In the genomic region with DNA sequence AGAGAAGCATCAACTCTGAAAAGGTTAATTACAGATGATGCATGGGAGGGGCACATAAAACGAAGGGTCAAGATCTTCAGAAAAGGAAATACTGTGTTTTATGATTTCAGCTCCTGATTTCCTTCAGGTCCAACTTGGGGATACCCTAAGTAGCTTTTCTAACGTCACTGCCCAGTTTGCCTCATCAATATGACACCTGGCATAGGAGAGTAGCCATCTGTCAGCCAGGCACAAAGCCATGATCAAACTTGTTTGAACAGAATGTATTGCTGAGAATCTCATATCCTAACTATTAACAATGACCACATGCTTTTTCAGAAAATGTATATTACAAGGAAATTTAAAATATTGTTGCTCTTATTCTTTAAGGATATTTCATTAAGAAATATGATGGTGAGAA, we compare ENCODE assay signal across 29 mouse cellular contexts.
A peak's percentile ranks its signal among the peaks of the same experiment; 100 is the strongest.
DNase-seq lines count a peak whose midpoint lies in the region; ATAC-seq and TF ChIP-seq lines count a peak whose summit lies in the region.
"Had no signal": no experiment of that assay in that cellular context is flagged by ENCODE, and none has a peak within 500 bp of the region (broad histone marks: within the 10 kb centered on the region; RNA-seq: fewer than 3 reads in every experiment).

No protein-coding gene starts in this region.

- no peak for TF ChIP-seq POLR2A in brain, embryonic 14.5 days (IDR thresholded peaks at IDR 0.05; ENCODE audit: borderline replicate concordance, extremely low read depth, insufficient read depth, insufficient read length, poor library complexity, severe bottlenecking)

- no peak overlapping the region for H3K4me2 ChIP-seq in hindbrain, embryonic 16.5 days (ENCODE audit: low read length)
- H3K4me2 ChIP-seq: embryonic facial prominence, embryonic 13.5 days; hindbrain, embryonic 13.5 days; limb, embryonic 15.5 days; liver, embryonic 13.5 days; midbrain, embryonic 13.5 days; neural tube, embryonic 15.5 days; stomach, embryonic 15.5 days had no signal

- DNase-seq in hindbrain, embryonic 10.5 days (ENCODE audit: low spot score) = no peak
- DNase-seq in brain, embryonic 14.5 days (ENCODE audit: low read depth) = peak; percentile 39
- peak; percentile 88 for DNase-seq in cerebellum, adult 18-20 months
- peak; percentile 92 to 94 for DNase-seq in cerebellum, postnatal 10 days
- no peak for DNase-seq in lung, postnatal 4 days
- no peak for DNase-seq in left cerebral cortex, postnatal 36 days (ENCODE audit: low spot score in 2 of 2)
- DNase-seq: adrenal gland, postnatal 14 days; embryo, embryonic 11 days; gastrocnemius, postnatal 10 days; heart, postnatal 14 days; kidney, adult 11 months; kidney, postnatal 14 days; liver, embryonic 13.5 days; lung, adult 18-20 months; retina, postnatal 1 day; right cerebral cortex, postnatal 25 days; thymus, postnatal 25 days had no signal

- ATAC-seq in hindbrain, embryonic 16.5 days = peak; percentile 56; the same call in 1 of the 2 replicates
- no peak for ATAC-seq in CD4-positive, CD25-positive, alpha-beta regulatory T cell, adult 4 months
- ATAC-seq: inflammation-experienced regulatory T-cells, adult 6 months; lung, postnatal 0 days; midbrain, embryonic 13.5 days had no signal

- WGBS in hindbrain, embryonic 16.5 days = 48% methylated on average over 2 of the region's 2 CpGs
- 74% methylated on average over 2 of the region's 2 CpGs for WGBS in hindbrain, embryonic 10.5 days

- no peak overlapping the region for H3K4me3 ChIP-seq in hindbrain, embryonic 16.5 days (ENCODE audit: low read length)
- H3K4me3 ChIP-seq in hindbrain, embryonic 10.5 days = no peak overlapping the region
- H3K4me3 ChIP-seq: embryonic facial prominence, embryonic 13.5 days; hindbrain, embryonic 13.5 days; limb, embryonic 10.5 days; limb, embryonic 15.5 days; liver, embryonic 13.5 days; midbrain, embryonic 13.5 days; neural tube, embryonic 15.5 days; stomach, embryonic 15.5 days had no signal

- no peak overlapping the region for H3K27ac ChIP-seq in hindbrain, embryonic 16.5 days (ENCODE audit: low read depth, low read length)
- H3K27ac ChIP-seq in hindbrain, embryonic 10.5 days = no peak overlapping the region
- H3K27ac ChIP-seq: embryonic facial prominence, embryonic 13.5 days; hindbrain, embryonic 13.5 days; limb, embryonic 10.5 days; limb, embryonic 15.5 days; liver, embryonic 13.5 days; macrophage; midbrain, embryonic 13.5 days; neural tube, embryonic 15.5 days; stomach, embryonic 15.5 days had no signal

- H3K9ac ChIP-seq in hindbrain, embryonic 16.5 days (ENCODE audit: low read depth, low read length) = no peak overlapping the region
- H3K9ac ChIP-seq: embryonic facial prominence, embryonic 13.5 days; hindbrain, embryonic 13.5 days; limb, embryonic 15.5 days; liver, embryonic 13.5 days; midbrain, embryonic 13.5 days; neural tube, embryonic 15.5 days; stomach, embryonic 15.5 days had no signal

- H3K4me1 ChIP-seq in hindbrain, embryonic 16.5 days (ENCODE audit: control insufficient read depth, insufficient read depth, low read depth, low read length) = no peaks in the 10 kb centered on the region
- H3K4me1 ChIP-seq in hindbrain, embryonic 10.5 days (replicated peaks) = no peaks in the 10 kb centered on the region
- H3K4me1 ChIP-seq: embryonic facial prominence, embryonic 13.5 days; hindbrain, embryonic 13.5 days; limb, embryonic 10.5 days; limb, embryonic 15.5 days; liver, embryonic 13.5 days; midbrain, embryonic 13.5 days; neural tube, embryonic 15.5 days; stomach, embryonic 15.5 days had no signal

- H3K9me3 ChIP-seq in hindbrain, embryonic 16.5 days (ENCODE audit: control insufficient read depth, low read length) = no peaks in the 10 kb centered on the region
- no peaks in the 10 kb centered on the region for H3K9me3 ChIP-seq in hindbrain, embryonic 10.5 days
- H3K9me3 ChIP-seq: embryonic facial prominence, embryonic 13.5 days; hindbrain, embryonic 13.5 days; limb, embryonic 10.5 days; limb, embryonic 15.5 days; liver, embryonic 13.5 days; midbrain, embryonic 13.5 days; neural tube, embryonic 15.5 days; stomach, embryonic 15.5 days had no signal

- no peak for TF ChIP-seq CTCF in brain, embryonic 14.5 days (IDR thresholded peaks at IDR 0.05; ENCODE audit: borderline replicate concordance, extremely low read depth, insufficient read depth, insufficient read length)

- no peaks in the 10 kb centered on the region for H3K36me3 ChIP-seq in hindbrain, embryonic 16.5 days (ENCODE audit: control insufficient read depth, insufficient read depth, low read length)
- no peaks in the 10 kb centered on the region for H3K36me3 ChIP-seq in hindbrain, embryonic 10.5 days
- H3K36me3 ChIP-seq: embryonic facial prominence, embryonic 13.5 days; hindbrain, embryonic 13.5 days; limb, embryonic 10.5 days; limb, embryonic 15.5 days; liver, embryonic 13.5 days; midbrain, embryonic 13.5 days; neural tube, embryonic 15.5 days; stomach, embryonic 15.5 days had no signal

- H3K27me3 ChIP-seq in hindbrain, embryonic 16.5 days (replicated peaks; ENCODE audit: control insufficient read depth, insufficient read depth, low read length) = no peaks in the 10 kb centered on the region
- no peaks in the 10 kb centered on the region for H3K27me3 ChIP-seq in hindbrain, embryonic 10.5 days (ENCODE audit: insufficient read depth, poor library complexity, severe bottlenecking)
- H3K27me3 ChIP-seq: embryonic facial prominence, embryonic 13.5 days; hindbrain, embryonic 13.5 days; limb, embryonic 15.5 days; liver, embryonic 13.5 days; midbrain, embryonic 13.5 days; neural tube, embryonic 15.5 days; stomach, embryonic 15.5 days had no signal

- intact Hi-C loops in left cerebral cortex, postnatal 36 days (cut with DNase I) = no loop called here

Comparison
In these comparisons a context has a peak if more than half of its experiments do, and no peak if none do; other contexts are left out.
1. DNase-seq: peak in brain, embryonic 14.5 days (single experiment), cerebellum, adult 18-20 months (2 of 2) and cerebellum, postnatal 10 days (2 of 2); none in hindbrain, embryonic 10.5 days (single experiment), lung, postnatal 4 days (0 of 2) and left cerebral cortex, postnatal 36 days (0 of 2).